ENCODE assay signal across 9 mouse cellular contexts in genomic region chr19:41206041-41206810, GRCm38 (mm10). TPM values are rescaled to one million over a fixed set of nuclear protein-coding genes. Genes with fewer than 3 reads are reported as not detected.
A peak's percentile ranks its signal among the peaks of the same experiment; 100 is the strongest.
DNase-seq lines count a peak whose midpoint lies in the region; ATAC-seq lines count a peak whose summit lies in the region.
"Had no signal": no experiment of that assay in that cellular context is flagged by ENCODE, and none has a peak within 500 bp of the region (broad histone marks: within the 10 kb centered on the region; RNA-seq: fewer than 3 reads in every experiment).

No protein-coding gene starts in this region.

- H3K4me2 ChIP-seq in heart, embryonic 15.5 days, result peak overlapping the region; percentile 92
- H3K4me2 ChIP-seq in liver, embryonic 16.5 days (ENCODE audit: low read depth, low read length), result peak overlapping the region; percentile 51

- H3K4me1 ChIP-seq in heart, embryonic 15.5 days (replicated peaks), result peaks cover 16% of the 10 kb centered on the region
- no peaks in the 10 kb centered on the region; the same call in none of the 2 replicates for H3K4me1 ChIP-seq in liver, embryonic 16.5 days (ENCODE audit: control insufficient read depth, low read depth, low read length)

- WGBS in heart, embryonic 15.5 days, result under 1% methylated on average over 46 of the region's 46 CpGs
- whole genome bisulfite sequencing in liver, embryonic 16.5 days (ENCODE audit: insufficient replicate concordance), result 2% methylated on average over 46 of the region's 46 CpGs

- H3K9ac ChIP-seq in heart, embryonic 15.5 days, result peak overlapping the region; percentile 37
- no peak overlapping the region for H3K9ac ChIP-seq in liver, embryonic 16.5 days (ENCODE audit: low read depth, low read length)

- peaks cover 4% of the 10 kb centered on the region for H3K36me3 ChIP-seq in heart, embryonic 15.5 days
- H3K36me3 ChIP-seq in liver, embryonic 16.5 days (ENCODE audit: control insufficient read depth, insufficient read depth), result no peaks in the 10 kb centered on the region; the same call in 1 of the 2 replicates

- DNase-seq in heart, adult 11 months, result peak; percentile 88
- DNase-seq in heart, postnatal 25 days (ENCODE audit: low spot score), result no peak
- peak; percentile 57 for DNase-seq in ZHBTc4 (ENCODE audit: low read depth, low spot score)
- DNase-seq in cerebellum, adult 18-20 months, result no peak
- no peak for DNase-seq in thymus, postnatal 14 days
- no peak for DNase-seq in urinary bladder, postnatal 4 days (ENCODE audit: low spot score in 2 of 2)

- peak overlapping the region; percentile 52 for H3K4me3 ChIP-seq in heart, embryonic 15.5 days
- peak overlapping the region; percentile 31; the same call in 1 of the 2 replicates for H3K4me3 ChIP-seq in liver, embryonic 16.5 days (ENCODE audit: low read depth, low read length)
- H3K4me3 ChIP-seq: erythroblast, embryonic 14.5 days had no signal

- no peaks in the 10 kb centered on the region for H3K9me3 ChIP-seq in heart, embryonic 15.5 days (replicated peaks)
- no peaks in the 10 kb centered on the region for H3K9me3 ChIP-seq in liver, embryonic 16.5 days (replicated peaks; ENCODE audit: control insufficient read depth, low read length)

- H3K27ac ChIP-seq in heart, embryonic 15.5 days, result no peak overlapping the region
- no peak overlapping the region for H3K27ac ChIP-seq in liver, embryonic 16.5 days (ENCODE audit: low read length)

- intact Hi-C loops in heart, postnatal 25 days (cut with DNase I), result loop anchor here (2.0 kb wide), 1 partner anchor 101 kb away; no protein-coding TSS in a partner anchor

- no peak for ATAC-seq in heart, embryonic 15.5 days (replicated peaks; ENCODE audit: insufficient number of reproducible peaks, insufficient read depth, low FRiP score, low read depth)
- ATAC-seq in liver, embryonic 16.5 days (ENCODE audit: low read depth), result no peak

- peaks cover 53% of the 10 kb centered on the region for H3K27me3 ChIP-seq in heart, embryonic 15.5 days
- H3K27me3 ChIP-seq in liver, embryonic 16.5 days (ENCODE audit: control insufficient read depth, insufficient read depth, low read depth, low read length), result peaks cover 34% of the 10 kb centered on the region

RNA-seq across cellular contexts. Expression of gene Tll2, which starts 0.4 kb away (rescaled TPM):
- under 1 TPM; 0.50 to 0.70 TPM for total RNA-seq in heart, postnatal 25 days (2021)
- polyA plus RNA-seq in heart, embryonic 15.5 days (2015; fragmentation: Nextera tagmentation; extraction: Ambion mirVana), result 0.15 and 0.19 TPM in 2 replicates
- polyA plus RNA-seq in liver, embryonic 16.5 days (2015; fragmentation: Nextera tagmentation; extraction: Ambion mirVana), result not detected in 2 replicates
- polyA plus RNA-seq: erythroblast, embryonic 14.5 days had no signal

RNA-seq across cellular contexts. Expression of gene Tm9sf3, which starts 57.6 kb away (rescaled TPM):
- 10 to 100 TPM; 72.5 to 82.2 TPM for total RNA-seq in heart, postnatal 25 days (2021)
- polyA plus RNA-seq in heart, embryonic 15.5 days (2015; fragmentation: Nextera tagmentation; extraction: Ambion mirVana), result 85.1 and 99.3 TPM in 2 replicates
- polyA plus RNA-seq in liver, embryonic 16.5 days (2015; fragmentation: Nextera tagmentation; extraction: Ambion mirVana), result 49.2 and 50.4 TPM in 2 replicates

Comparison
In these comparisons a context has a peak if more than half of its experiments do, and no peak if none do; other contexts are left out.
1. DNase-seq: peak in heart, adult 11 months (single experiment) and ZHBTc4 (single experiment); none in heart, postnatal 25 days (single experiment), cerebellum, adult 18-20 months (0 of 2), thymus, postnatal 14 days (single experiment) and urinary bladder, postnatal 4 days (0 of 2).